Mouse (Mus musculus): ENCODE measurements around the gene Ssxb6.
"Not testable (repeated sequence)": the region's sequence is repeated elsewhere in the genome, so short reads cannot be mapped to it uniquely, and the experiment has no call there.

Ssxb6 gene

DNA sequence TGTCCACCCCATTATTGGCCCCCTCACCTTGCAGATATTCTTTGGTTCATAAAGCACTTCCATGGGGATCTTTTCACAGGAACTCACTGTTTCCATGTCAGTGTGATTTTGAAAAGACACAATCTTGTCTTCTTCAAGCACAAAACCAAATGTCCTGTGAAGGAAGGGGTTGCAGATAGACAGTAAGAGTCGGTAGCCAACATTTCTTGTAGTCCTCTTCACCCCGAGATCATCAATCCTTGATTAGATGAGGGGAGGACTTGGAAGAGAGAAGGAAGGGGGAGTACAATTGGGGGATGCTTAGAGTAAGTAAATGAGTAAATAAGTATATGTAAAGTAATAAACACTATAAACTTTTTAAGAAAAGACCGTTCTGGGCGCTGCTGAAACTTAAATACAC lies at the start of gene Ssxb6:
Ssxb6 (minus strand) TSS at position 101 of the 400 bp plus-strand sequence.
- not testable (repeated sequence) for DNase-seq (ENCODE audit: low spot score)

DNA sequence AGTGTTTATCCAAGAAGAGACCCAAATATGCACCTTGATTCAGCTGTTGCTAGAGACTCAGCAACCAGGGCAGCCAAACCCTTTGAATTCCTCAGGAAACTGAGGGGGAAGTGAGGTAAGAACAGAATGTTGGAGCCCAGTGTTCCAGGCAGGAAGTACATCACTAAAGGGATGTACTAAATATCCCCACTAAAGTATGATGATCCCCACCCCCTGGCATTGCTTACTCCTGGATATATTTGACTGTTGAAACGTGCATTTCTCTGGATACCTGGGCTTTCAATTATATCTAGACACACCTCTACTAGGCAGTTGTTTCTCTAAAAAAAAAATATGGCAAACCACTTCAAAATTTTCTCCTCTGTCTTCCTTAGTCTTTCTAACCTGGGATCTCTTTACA lies 43.7 kb upstream of the Ssxb6 start, which contains the start of gene Ssxb3:
Ssxb3 (minus strand) TSS at position 101 of the 400 bp plus-strand sequence.
- not testable (repeated sequence) for DNase-seq (ENCODE audit: low spot score)

- DNase-seq (ENCODE audit: low spot score) = no peak
Measured at GRCm38 (mm10) chrX:8524854-8525253, 23.2 kb downstream of the Ssxb6 start, which contains the start of gene Gm14459. Gm14459 (minus strand) TSS chrX:8524954.
